Mouse (Mus musculus) stomach, embryonic 16.5 days (tissue): Measurements from ENCODE around the gene Sike1. TPM values are rescaled to one million over a fixed set of nuclear protein-coding genes. Genes with fewer than 3 reads are reported as not detected.

ENCODE experiments used
- polyA plus RNA-seq: library from polyadenylated mRNA; unstranded; fragments of >200 nt; fragmentation: Nextera tagmentation; extraction: Ambion mirVana; gene quantifications from 2 replicates; pipeline ENCODE4 v1.2.1, GENCODE M21; 2015

The Sike1 gene
- polyA plus RNA-seq, 1 experiment from 2014 or later, result 56.9 TPM

Other genes starting within 250 kb of the Sike1 start
- 0.09 and 0.16 TPM in 2 replicates for gene Tshb, start 213.0 kb upstream of the Sike1 start, polyA plus RNA-seq
- not detected in 2 replicates for gene Sycp1, start 59.6 kb upstream of the Sike1 start, polyA plus RNA-seq
- gene Nr1h5, start 31.6 kb upstream of the Sike1 start, polyA plus RNA-seq, result 0.10 TPM in 2 replicates
- 312 and 315 TPM in 2 replicates for gene Csde1, start 24.7 kb downstream of the Sike1 start, polyA plus RNA-seq
- 86.3 and 86.9 TPM in 2 replicates for gene Nras, start 62.6 kb downstream of the Sike1 start, polyA plus RNA-seq
- gene Ampd1, start 78.3 kb downstream of the Sike1 start, polyA plus RNA-seq, result 0.27 and 8.9 TPM in 2 replicates
- 9.9 and 11.0 TPM in 2 replicates for gene Dennd2c, start 106.9 kb downstream of the Sike1 start, polyA plus RNA-seq
- gene Bcas2, start 175.9 kb downstream of the Sike1 start, polyA plus RNA-seq, result 177 and 186 TPM in 2 replicates